Mouse (Mus musculus): ENCODE data around the gene Tmem63a.

DNA sequence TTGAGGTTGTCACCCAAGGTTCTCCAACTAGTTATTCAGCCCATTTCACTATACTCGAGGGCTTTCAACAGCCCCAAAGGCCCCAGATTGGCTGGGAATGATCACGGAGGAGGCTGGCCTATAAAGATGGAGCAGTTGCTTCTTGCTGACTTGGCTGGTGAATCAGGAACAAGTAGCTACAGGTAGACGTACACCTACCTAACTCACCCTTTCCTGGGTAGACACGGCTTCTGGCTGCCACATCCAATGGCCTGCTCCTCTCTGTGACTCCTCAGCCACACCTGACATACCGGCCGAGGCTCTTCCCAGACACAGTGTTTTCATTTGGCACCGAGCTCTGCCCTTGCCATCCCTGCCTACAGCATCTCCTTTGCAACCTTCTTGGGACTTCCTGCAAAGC is 25.1 kb downstream of the Tmem63a start:
- TF ChIP-seq CTCF (IDR thresholded peaks at IDR 0.05; ENCODE audit: control insufficient read depth, insufficient read depth, insufficient read length) = no peak
- no peak for TF ChIP-seq USF1 (IDR thresholded peaks at IDR 0.05; ENCODE audit: low read depth)

Data from C2C12 (cell line).